Mouse (Mus musculus) midbrain, embryonic 13.5 days (tissue): Measurements from ENCODE around the gene Nmnat1. TPM values are rescaled to one million over a fixed set of nuclear protein-coding genes. Genes with fewer than 3 reads are reported as not detected.

Experiments
- ATAC-seq: fragments of 200-750 bp; cut with Nextera tagmentation; 2 replicates; pipeline ENCODE4 v1.8.0; 2017; ENCODE audit warnings: mild to moderate bottlenecking, moderate TSS enrichment, moderate library complexity
- H3K27ac ChIP-seq: fragments of 300-500 bp; sonication (generic); 2 replicates; pipeline ENCODE4 v1.5.1; 2015; ENCODE audit warnings: inconsistent platforms, mild to moderate bottlenecking, moderate library complexity
- H3K27me3 ChIP-seq: fragments of 300-500 bp; sonication (generic); 2 replicates; pipeline ENCODE4 v1.6.1; 2015; ENCODE audit warnings: mild to moderate bottlenecking, inconsistent platforms
- H3K36me3 ChIP-seq: fragments of 300-500 bp; sonication (generic); 2 replicates; pipeline ENCODE4 v1.6.1; 2015; ENCODE audit warnings: mild to moderate bottlenecking, inconsistent platforms
- H3K4me1 ChIP-seq: fragments of 300-500 bp; sonication (generic); replicated peaks from 2 replicates; pipeline ENCODE4 v1.6.1; 2015; ENCODE audit warnings: inconsistent platforms
- H3K4me2 ChIP-seq: fragments of 300-500 bp; sonication (generic); replicated peaks from 2 replicates; pipeline ENCODE4 v1.6.1; 2015; ENCODE audit warnings: moderate library complexity, mild to moderate bottlenecking, inconsistent platforms
- H3K4me3 ChIP-seq: fragments of 300-500 bp; sonication (generic); replicated peaks from 2 replicates; pipeline ENCODE4 v1.5.1; 2015; ENCODE audit warnings: mild to moderate bottlenecking, inconsistent platforms
- H3K9ac ChIP-seq: fragments of 300-500 bp; sonication (generic); replicated peaks from 2 replicates; pipeline ENCODE4 v1.6.1; 2015; ENCODE audit warnings: mild to moderate bottlenecking, inconsistent platforms
- H3K9me3 ChIP-seq: fragments of 300-500 bp; sonication (generic); 2 replicates; pipeline ENCODE4 v1.6.1; 2016; ENCODE audit warnings: mild to moderate bottlenecking, inconsistent platforms
- WGBS: fragments of 180-500 bp; shearing (Covaris S2); methylation state at CpG from one replicate; pipeline ENCODE4 v1.1.7; 2015; 5-methylcytosine and 5-hydroxymethylcytosine counted together
- polyA plus RNA-seq: library from polyadenylated mRNA; unstranded; fragments of >200 nt; fragmentation: Nextera tagmentation; extraction: Ambion mirVana; gene quantifications from 2 replicates; pipeline ENCODE4 v1.2.1, GENCODE M21; 2015

Nmnat1 gene
- 9.8 and 12.5 TPM in 2 replicates for polyA plus RNA-seq

DNA sequence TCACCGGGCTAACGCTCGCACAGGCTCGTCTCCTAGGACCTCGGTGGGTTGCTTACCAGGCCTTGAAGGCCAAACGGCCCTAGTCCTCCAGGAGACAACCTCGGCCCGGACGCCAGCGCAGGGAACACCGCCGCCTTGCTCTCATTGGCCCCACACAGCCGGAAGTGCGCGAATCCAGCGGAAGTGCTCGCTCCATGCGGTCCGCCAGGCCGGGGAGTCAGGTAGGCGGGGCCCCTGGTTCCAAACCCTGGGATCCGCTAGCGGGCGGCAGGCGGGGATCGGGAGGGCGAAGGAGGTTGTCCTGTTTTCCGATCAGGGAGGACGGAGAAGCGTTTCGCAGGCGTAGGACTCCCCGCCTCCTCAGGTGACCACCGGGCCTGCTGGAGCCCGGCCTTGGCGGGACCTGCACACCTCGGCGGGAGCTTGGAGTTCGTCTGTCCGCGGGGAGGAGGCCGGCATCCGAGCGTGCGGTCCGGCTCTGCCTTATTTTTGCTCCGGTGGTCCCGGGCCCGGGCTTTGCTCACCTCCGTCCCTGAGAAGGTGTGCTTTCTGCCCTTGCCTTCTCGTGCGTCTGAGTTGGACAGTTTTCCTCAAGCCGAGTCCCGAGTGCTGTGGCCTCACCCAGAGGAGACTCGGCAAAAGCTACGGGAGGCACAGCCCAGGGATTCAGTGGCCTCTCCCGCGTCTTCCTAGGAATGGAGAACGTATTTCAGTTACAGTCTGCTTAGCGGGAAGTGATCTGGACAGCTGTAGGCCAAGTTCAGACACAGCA lies at the start of gene Nmnat1, which contains the start of gene Lzic:
Gene Nmnat1, minus strand, starts transcription at position 150 of the 772 bp plus-strand sequence.
Gene Lzic, plus strand, starts transcription at position 177 of the 772 bp plus-strand sequence.
- Histone ChIP-seq H3K36me3 (peaks cover 36% of the 10 kb centered on the region), H3K9ac (peak within 1 kb of the TSS; percentile 81), H3K27me3 (no peaks in the 10 kb centered on the region), H3K4me2 (peak within 1 kb of the TSS; percentile 89), H3K27ac (peak within 1 kb of the TSS; percentile 54), H3K4me1 (peaks cover 24% of the 10 kb centered on the region), H3K9me3 (no peaks in the 10 kb centered on the region), H3K4me3 (peak within 1 kb of the TSS; percentile 81)
- ATAC-seq: peak; percentile 99
- WGBS: under 1% methylated on average over 60 of the region's 60 CpGs

DNA sequence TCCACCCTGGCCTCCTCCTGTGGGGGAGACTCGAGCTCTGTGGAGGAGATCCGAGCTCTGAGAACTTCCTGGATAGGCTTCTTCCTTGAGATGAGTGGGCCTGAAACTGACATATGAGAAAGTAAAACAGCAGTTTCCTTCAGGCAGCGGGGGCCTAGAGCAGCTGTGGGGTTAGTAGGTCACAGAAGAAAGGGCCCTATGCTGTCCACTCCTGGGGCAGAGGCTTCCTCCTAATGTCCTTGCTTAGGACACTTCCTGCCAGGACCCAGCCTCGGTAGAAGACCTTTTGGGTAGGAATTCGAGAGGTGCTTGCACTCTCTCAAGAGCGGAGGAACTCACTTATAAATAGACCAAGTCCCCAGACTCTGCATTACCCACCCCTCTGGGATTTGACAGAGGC lies 44.7 kb upstream of the Nmnat1 start:
- no peak overlapping the region for H3K27ac ChIP-seq
- no peaks in the 10 kb centered on the region for H3K9me3 ChIP-seq
- no peak for ATAC-seq
- H3K9ac ChIP-seq: no peak overlapping the region
- H3K4me3 ChIP-seq: no peak overlapping the region
- peaks cover 8% of the 10 kb centered on the region; the same call in 1 of the 2 replicates for H3K36me3 ChIP-seq
- WGBS: 87% methylated on average over 6 of the region's 6 CpGs
- H3K4me2 ChIP-seq: no peak overlapping the region
- no peaks in the 10 kb centered on the region for H3K27me3 ChIP-seq
- peaks cover 27% of the 10 kb centered on the region for H3K4me1 ChIP-seq

DNA sequence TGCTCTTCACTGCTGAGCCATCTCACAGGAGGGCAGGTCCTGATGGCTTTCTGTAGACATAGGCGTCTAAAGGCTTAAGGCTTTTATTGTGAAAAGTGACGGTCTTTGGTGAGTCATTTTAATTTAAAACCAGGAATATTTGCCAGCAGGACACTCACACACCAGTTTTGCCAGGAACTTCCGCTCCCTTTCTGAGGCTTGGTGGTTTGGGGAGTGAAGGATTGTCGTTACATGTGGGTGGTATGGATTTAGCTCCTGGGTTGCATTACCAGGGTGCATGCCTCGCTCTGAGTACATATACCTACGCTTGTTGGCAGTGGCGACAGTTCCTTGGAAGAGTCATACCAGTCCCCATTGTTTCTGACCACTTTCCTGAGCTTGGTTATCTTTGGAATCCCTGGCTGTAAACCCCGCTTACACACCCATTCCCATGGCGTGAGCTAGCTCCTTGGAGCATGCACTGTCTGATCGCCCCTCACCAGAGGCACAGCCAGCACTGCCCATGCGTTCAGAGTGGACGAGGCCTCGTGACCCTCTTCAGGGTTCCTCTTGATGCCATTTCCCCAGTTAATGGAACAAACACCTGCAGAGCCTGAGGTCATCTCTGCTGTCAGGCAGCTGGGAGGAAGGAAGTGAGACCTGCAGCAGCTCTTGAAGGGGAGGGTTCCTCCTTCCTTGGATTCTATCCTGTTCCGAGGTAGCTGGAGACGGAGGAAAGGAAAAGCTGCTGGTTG lies 42.8 kb upstream of the Nmnat1 start:
- H3K9me3 ChIP-seq: no peaks in the 10 kb centered on the region
- peaks cover 4% of the 10 kb centered on the region; the same call in 1 of the 2 replicates for H3K36me3 ChIP-seq
- no peak overlapping the region for H3K27ac ChIP-seq
- H3K4me3 ChIP-seq: no peak overlapping the region
- WGBS: 87% methylated on average over 15 of the region's 15 CpGs
- ATAC-seq: no peak
- H3K9ac ChIP-seq: no peak overlapping the region
- H3K4me1 ChIP-seq: peaks cover 35% of the 10 kb centered on the region
- H3K4me2 ChIP-seq: no peak overlapping the region
- no peaks in the 10 kb centered on the region for H3K27me3 ChIP-seq

DNA sequence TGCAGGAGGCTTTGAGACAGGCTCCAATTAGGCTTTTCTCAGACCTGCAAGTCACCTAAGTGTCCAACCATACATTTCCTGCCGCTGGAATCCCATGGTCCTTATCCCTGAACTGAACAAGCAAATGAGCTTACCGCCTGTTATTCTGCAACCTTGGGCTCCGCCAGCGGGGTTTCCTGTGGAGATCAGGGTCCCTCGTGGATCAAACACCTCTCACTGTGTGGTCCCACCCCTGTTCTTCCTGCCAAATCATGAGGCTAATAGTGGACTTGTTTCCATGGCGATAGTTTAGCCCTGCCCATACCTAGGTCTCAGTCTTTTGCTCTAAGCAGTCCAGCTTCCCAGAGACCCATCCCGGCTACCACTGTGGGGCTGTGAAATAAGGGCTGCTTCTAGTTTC lies 41.3 kb upstream of the Nmnat1 start:
- Histone ChIP-seq H3K9me3 (no peaks in the 10 kb centered on the region), H3K4me3 (no peak overlapping the region), H3K36me3 (no peaks in the 10 kb centered on the region), H3K9ac (no peak overlapping the region), H3K4me2 (no peak overlapping the region), H3K27ac (no peak overlapping the region; the same call in 1 of the 2 replicates), H3K27me3 (no peaks in the 10 kb centered on the region), H3K4me1 (peaks cover 36% of the 10 kb centered on the region)
- 29% methylated on average over 7 of the region's 7 CpGs for WGBS
- ATAC-seq: no peak

DNA sequence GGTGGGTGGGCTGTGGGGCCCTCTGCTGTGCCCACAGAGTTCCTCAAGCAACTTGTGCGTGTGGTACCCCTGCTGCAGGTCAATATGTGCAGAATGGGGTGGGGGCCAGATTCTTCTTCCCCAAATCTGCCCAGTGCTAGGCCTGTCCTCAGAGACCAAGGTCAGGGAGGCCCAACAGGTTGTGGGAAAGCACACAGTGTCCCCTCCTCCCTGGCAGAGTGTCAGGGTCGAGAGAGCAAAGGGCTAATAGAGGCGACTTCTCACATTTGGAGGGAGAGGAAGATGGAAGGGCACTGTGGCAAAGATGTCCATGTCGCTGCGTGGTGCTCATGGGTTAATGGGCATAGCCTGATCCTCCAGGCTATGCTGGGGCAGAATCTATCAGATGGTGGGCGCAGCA lies 40.8 kb upstream of the Nmnat1 start:
- Histone ChIP-seq H3K4me2 (no peak overlapping the region), H3K36me3 (no peaks in the 10 kb centered on the region), H3K9me3 (no peaks in the 10 kb centered on the region), H3K4me1 (peaks cover 41% of the 10 kb centered on the region), H3K9ac (no peak overlapping the region), H3K27me3 (no peaks in the 10 kb centered on the region), H3K4me3 (no peak overlapping the region), H3K27ac (no peak overlapping the region)
- ATAC-seq: no peak
- WGBS: 71% methylated on average over 6 of the region's 6 CpGs

DNA sequence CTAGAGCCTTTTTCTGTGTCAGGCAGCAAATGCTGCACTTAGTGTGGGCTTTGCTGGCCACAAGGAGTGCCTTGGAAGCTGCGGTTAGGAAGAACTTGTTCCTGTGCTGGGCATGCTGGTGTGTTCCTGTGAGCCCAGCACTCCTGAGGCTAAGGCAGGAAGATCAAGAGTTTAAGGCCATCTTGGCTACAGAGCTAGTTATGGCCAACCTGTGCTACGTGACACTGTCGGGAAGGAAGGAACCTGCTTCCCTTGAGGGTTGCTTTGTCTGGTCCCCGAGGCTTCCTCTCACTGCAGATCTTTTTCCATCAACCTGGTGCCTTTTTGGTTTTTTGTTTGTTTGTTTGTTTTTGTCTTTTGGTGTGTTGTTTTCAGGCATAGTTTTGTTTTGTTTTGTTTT lies 40.2 kb upstream of the Nmnat1 start:
- Histone ChIP-seq H3K36me3 (no peaks in the 10 kb centered on the region), H3K4me3 (no peak overlapping the region), H3K9ac (no peak overlapping the region), H3K27me3 (no peaks in the 10 kb centered on the region), H3K4me2 (no peak overlapping the region), H3K4me1 (peaks cover 46% of the 10 kb centered on the region), H3K27ac (no peak overlapping the region), H3K9me3 (no peaks in the 10 kb centered on the region)
- no peak for ATAC-seq
- WGBS: 93% methylated on average over 4 of the region's 4 CpGs

- no peaks in the 10 kb centered on the region for H3K9me3 ChIP-seq
- H3K4me3 ChIP-seq: no peak overlapping the region
- H3K27me3 ChIP-seq: no peaks in the 10 kb centered on the region
- no peak for ATAC-seq
- H3K36me3 ChIP-seq: no peaks in the 10 kb centered on the region
- H3K27ac ChIP-seq: no peak overlapping the region
- H3K4me1 ChIP-seq: peaks cover 52% of the 10 kb centered on the region
- H3K4me2 ChIP-seq: no peak overlapping the region
- WGBS: 69% methylated on average over 6 of the region's 6 CpGs
- no peak overlapping the region for H3K9ac ChIP-seq
Observed at GRCm38 (mm10) chr4:149523961-149524360, 39.0 kb upstream of the Nmnat1 start.

DNA sequence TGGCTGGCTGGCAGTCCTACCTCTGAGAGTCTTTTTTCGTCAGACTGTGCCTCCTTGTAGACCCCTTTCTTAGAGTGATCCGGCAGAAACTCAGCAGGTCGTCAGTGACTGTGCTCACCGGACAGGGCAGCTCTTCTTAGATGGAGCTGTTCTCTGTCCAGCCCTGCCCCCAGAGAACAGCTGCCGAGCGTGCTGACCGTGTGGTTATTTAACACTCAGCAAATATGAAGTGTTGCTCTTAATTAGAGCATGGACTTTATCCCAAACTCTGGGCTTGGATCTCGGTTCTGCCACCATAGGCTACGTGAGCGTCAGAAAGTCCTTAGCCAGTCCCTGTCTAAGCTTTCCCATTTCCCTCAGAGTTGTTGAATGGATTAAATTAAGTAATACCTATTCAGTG lies 36.3 kb upstream of the Nmnat1 start:
- H3K4me3 ChIP-seq: no peak overlapping the region
- H3K27me3 ChIP-seq: no peaks in the 10 kb centered on the region
- peaks cover 46% of the 10 kb centered on the region for H3K4me1 ChIP-seq
- no peak overlapping the region for H3K9ac ChIP-seq
- H3K36me3 ChIP-seq: no peaks in the 10 kb centered on the region
- ATAC-seq: no peak
- H3K27ac ChIP-seq: no peak overlapping the region
- H3K9me3 ChIP-seq: no peaks in the 10 kb centered on the region
- WGBS: 74% methylated on average over 10 of the region's 10 CpGs
- H3K4me2 ChIP-seq: no peak overlapping the region

- ATAC-seq: no peak
- peak overlapping the region; percentile 93 for H3K4me2 ChIP-seq
- H3K36me3 ChIP-seq: no peaks in the 10 kb centered on the region
- peak overlapping the region; percentile 92 for H3K9ac ChIP-seq
- H3K4me1 ChIP-seq: peaks cover 26% of the 10 kb centered on the region
- H3K4me3 ChIP-seq: peak overlapping the region; percentile 86
- peak overlapping the region; percentile 53; the same call in 1 of the 2 replicates for H3K27ac ChIP-seq
- WGBS: 2% methylated on average over 47 of the region's 52 CpGs
- H3K9me3 ChIP-seq: no peaks in the 10 kb centered on the region
- no peaks in the 10 kb centered on the region for H3K27me3 ChIP-seq
Observed at GRCm38 (mm10) chr4:149518351-149519220, 33.6 kb upstream of the Nmnat1 start.

DNA sequence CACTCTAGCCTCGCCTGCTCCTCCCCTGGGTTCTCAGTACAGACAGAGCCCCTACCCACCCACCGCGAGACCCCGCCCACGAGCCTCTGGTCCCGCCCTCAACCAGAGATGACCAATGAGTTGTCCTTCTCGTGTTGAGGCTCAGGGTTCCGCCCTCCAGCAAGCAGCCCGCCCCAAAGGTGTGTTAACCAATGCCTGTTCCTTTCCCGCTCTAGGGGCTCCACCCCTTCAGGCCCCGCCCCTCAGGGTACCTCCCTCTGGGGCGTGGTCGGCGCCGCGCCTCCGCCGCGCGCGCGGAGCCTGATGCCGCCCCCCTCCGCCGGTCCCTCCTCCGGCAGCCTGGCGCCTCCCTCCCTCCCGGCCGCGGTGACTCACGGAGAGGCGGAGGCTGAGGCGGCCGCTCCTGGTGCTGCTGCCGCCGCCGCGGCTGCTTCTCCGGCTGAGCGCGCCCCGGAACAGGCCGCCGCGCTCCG lies 32.9 kb upstream of the Nmnat1 start, which contains the start of gene Ctnnbip1:
Gene Ctnnbip1, plus strand, starts transcription at position 369 of the 473 bp plus-strand sequence.
- WGBS: under 1% methylated on average over 27 of the region's 46 CpGs
- H3K36me3 ChIP-seq: no peaks in the 10 kb centered on the region
- peak within 1 kb of the TSS; percentile 53; the same call in 1 of the 2 replicates for H3K27ac ChIP-seq

DNA sequence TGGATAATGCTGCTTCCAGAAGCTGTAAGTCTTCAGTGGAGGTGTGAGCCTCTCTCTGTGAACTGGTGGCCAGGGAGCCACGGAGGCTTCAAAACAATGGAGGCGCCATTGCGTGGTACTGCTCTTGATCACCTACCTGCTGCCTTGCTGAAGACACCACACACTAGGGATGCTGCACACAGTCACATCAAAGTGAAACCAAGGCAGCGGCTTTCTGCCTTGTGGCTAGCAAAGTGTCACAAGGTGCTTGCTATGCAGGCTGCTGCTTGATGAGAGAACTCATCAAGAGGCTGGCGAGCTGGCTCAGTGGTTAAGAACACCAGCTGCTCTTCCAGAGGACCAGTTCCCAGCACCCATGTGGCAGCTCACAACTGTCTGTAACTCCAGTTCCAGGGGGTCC lies 30.7 kb upstream of the Nmnat1 start:
- Histone ChIP-seq H3K36me3 (no peaks in the 10 kb centered on the region), H3K27ac (no peak overlapping the region), H3K4me3 (no peak overlapping the region), H3K4me2 (no peak overlapping the region), H3K27me3 (no peaks in the 10 kb centered on the region), H3K9me3 (no peaks in the 10 kb centered on the region), H3K4me1 (peaks cover 24% of the 10 kb centered on the region), H3K9ac (no peak overlapping the region)
- ATAC-seq: no peak
- 91% methylated on average over 5 of the region's 5 CpGs for WGBS

More for the DNA sequence above, 32.9 kb upstream of the Nmnat1 start, which contains the start of gene Ctnnbip1:
- H3K4me2 ChIP-seq: peak within 1 kb of the TSS; percentile 93
- H3K27me3 ChIP-seq: no peaks in the 10 kb centered on the region
- H3K9me3 ChIP-seq: no peaks in the 10 kb centered on the region
- H3K4me1 ChIP-seq: peaks cover 23% of the 10 kb centered on the region
- peak; percentile 98 for ATAC-seq
- H3K9ac ChIP-seq: peak within 1 kb of the TSS; percentile 92
- H3K4me3 ChIP-seq: peak within 1 kb of the TSS; percentile 86
